Mouse (Mus musculus) spleen, adult 2 months (tissue): ENCODE results near the gene Ssr1.

ENCODE experiments used
- CTCF ChIP-seq: fragments of 200-500 bp; IDR thresholded peaks from 2 replicates; pipeline ENCODE4 v1.5.1; 2011; ENCODE audit warnings: mild to moderate bottlenecking, inconsistent platforms; ENCODE audit not compliant: insufficient read depth, insufficient read length, insufficient replicate concordance; ENCODE audit errors: extremely low read depth
- POLR2A ChIP-seq: fragments of 200-500 bp; IDR thresholded peaks from 2 replicates; pipeline ENCODE4 v1.6.1; 2011; ENCODE audit warnings: low read depth, low read length, inconsistent platforms

GRCm38 (mm10) chr13:37931210-37931922 lies 62.7 kb downstream of the Ssr1 start:
- TF ChIP-seq CTCF: no peak
- TF ChIP-seq POLR2A: no peak
